Mouse (Mus musculus): ENCODE measurements around the gene 2010003K11Rik. TPM values are rescaled to one million over a fixed set of nuclear protein-coding genes. Genes with fewer than 3 reads are reported as not detected.
A peak's percentile ranks its signal among the peaks of the same experiment; 100 is the strongest.

2010003K11Rik gene
- total RNA-seq (2017): not detected in 2 replicates

DNA sequence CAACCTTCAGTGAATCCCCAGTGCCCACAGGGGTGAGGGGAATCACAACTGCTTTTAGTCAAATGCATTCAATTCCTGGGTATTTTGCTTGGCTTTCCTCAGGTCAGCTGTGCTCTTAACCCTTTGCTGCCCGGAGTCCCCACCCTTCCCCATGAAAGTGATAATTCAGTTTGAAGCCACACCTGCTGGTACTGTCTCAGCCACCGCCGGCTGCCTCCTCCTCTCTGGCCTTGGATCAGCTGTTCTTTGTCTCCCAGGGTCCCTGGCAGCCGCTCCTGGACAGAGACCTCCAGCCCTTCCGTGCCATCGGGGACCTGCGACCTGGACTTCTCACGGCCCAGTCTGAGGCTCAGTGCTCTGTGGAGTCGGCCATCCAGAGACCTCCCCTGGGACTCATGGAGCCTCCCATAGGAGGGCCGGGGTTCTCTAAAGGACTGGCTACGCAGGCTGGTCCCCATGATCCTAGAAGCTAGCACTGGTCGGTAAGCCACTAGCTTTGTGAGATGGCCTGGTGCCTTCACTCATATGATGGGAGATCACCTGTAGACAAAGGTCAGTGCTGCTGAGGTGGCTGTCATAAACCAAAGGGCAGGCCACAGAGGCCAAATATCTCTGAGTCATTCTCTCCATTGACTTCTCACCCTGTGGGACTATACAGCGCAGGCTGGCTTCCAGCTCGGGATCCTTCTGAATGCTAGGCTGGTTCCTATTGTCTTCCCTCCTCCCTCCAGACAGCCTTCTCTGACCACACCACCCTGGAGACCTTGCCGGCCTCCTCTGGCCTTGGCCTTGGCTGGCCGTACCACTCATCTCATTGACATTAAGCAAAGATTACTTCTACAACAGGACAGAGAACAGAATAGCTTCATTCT, at the start of gene 2010003K11Rik:
Gene 2010003K11Rik, minus strand, starts transcription at position 522 of the 872 bp plus-strand sequence.
- no peak for ATAC-seq (replicated peaks in 1 of 2; ENCODE audit: insufficient read depth in 1 of 2, low FRiP score in 2 of 2, low TSS enrichment in 1 of 2, low read depth in 1 of 2, poor library complexity in 2 of 2, severe bottlenecking in 2 of 2)

DNA sequence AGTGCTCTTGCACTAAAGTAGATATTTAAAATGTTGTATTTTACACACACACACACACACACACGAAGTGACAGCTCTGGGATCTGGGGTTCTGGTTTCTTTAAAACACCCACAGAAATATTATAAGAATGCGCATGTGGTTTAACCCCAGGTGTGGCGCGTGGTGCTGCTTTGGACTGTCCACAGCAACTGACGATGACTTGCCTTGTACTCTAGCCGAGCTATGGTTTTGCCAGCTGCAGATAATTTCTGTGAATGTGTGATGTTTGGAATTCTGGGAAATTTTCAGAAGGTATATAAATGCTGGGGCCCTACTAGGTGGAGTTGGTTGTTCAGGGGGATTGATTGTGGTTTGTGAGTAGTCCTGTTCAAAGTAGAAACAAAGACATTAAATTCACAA, 49.4 kb upstream of the 2010003K11Rik start:
- ATAC-seq (replicated peaks in 1 of 2; ENCODE audit: insufficient read depth in 1 of 2, low FRiP score in 2 of 2, low TSS enrichment in 1 of 2, low read depth in 1 of 2, poor library complexity in 2 of 2, severe bottlenecking in 2 of 2): no peak

DNA sequence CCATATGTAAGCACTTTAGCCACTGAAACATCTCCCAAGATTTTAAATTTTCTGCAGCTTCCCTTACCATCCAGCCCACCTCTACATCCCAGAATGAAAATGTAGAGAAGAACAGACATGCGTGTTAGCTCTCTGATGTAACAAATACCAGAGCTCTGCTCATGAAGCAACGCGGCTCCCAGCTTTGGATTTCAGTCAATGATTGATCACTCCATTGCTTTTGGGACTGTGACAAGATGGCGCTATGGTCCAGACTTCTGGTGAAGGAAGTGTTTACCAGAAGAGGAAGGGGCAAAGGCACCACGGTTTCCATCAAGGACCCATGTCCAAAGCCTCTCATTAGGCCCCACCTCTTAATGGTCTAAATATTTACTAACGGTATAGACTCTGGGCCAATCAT, 47.5 kb upstream of the 2010003K11Rik start:
- no peak for ATAC-seq (replicated peaks in 1 of 2; ENCODE audit: insufficient read depth in 1 of 2, low FRiP score in 2 of 2, low TSS enrichment in 1 of 2, low read depth in 1 of 2, poor library complexity in 2 of 2, severe bottlenecking in 2 of 2)

DNA sequence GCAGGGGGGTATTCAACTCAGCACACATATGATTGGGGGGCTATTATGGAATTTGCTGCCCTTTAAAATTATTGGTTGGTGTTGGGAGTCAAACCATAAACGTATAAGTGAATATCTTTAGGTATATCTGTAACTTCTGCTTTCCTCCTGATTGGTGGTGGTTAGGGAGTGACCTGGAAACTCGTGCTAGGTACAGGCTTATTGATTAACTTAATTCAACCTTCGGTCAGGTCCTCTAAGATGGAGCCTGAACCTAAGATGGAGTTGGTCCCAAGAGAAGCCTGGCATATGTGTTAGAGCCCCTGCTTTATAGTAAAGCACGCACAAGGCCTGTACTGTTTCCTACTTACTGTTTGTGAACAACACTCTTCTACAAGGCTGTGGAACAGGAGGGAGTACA, 46.7 kb upstream of the 2010003K11Rik start:
- no peak for ATAC-seq (replicated peaks in 1 of 2; ENCODE audit: insufficient read depth in 1 of 2, low FRiP score in 2 of 2, low TSS enrichment in 1 of 2, low read depth in 1 of 2, poor library complexity in 2 of 2, severe bottlenecking in 2 of 2)

DNA sequence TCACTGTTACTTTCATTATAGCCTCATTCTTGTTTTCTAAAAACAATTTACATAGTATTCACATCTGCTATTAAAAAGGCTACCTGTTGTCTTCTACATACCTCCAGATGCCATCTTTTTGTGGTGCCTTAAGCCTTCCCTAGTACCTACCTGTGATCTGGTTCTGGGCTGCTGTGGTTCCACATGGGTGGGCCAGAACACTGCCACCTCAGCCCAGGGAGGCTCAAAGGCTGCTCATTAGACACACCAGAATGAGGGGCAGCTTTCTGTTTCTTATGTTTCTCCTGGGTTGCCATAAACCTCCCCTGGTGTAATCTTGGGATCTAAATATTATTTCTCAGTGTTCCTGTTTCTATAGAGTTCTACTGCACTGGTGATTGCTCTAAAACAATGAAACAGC, 43.7 kb upstream of the 2010003K11Rik start:
- no peak for ATAC-seq (replicated peaks in 1 of 2; ENCODE audit: insufficient read depth in 1 of 2, low FRiP score in 2 of 2, low TSS enrichment in 1 of 2, low read depth in 1 of 2, poor library complexity in 2 of 2, severe bottlenecking in 2 of 2)

DNA sequence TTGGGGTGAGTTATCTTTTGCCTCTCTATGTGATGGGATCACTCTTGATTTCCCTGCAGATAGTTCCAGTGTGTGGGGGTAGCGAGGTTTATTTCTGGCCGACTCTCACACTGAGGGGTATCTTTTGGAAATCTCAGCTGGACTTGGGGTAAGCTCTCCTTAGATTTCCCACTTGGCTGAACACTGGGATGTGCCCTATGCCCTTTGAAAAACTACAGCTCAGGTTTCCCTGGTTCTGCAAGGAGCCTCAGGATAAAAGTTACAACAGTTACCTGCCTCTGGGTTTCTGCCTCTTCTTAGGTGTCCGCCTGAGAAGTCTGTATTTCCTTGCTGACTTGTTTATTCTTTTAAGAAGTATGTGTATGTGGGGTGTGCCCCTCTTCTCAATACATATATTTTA, 42.6 kb upstream of the 2010003K11Rik start:
- ATAC-seq (replicated peaks in 1 of 2; ENCODE audit: insufficient read depth in 1 of 2, low FRiP score in 2 of 2, low TSS enrichment in 1 of 2, low read depth in 1 of 2, poor library complexity in 2 of 2, severe bottlenecking in 2 of 2): no peak

DNA sequence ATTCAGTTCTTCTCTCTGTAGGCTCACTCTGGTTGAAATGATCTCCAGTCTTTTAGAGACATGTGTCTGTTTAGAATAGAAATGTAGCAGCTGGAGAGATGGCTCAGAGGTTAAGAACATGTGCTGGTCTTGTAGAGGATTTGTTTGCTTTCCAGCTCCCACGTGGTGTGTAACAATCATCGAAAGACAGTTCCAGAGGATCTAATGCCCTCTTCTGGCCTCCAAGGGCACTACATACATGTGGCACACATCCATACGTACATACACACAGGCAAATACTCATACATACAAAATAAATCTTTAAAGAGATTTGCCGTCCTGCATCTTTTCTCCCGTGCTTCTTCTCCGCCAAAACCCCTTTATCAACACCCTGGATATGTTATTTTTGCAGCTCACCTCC, 41.9 kb upstream of the 2010003K11Rik start:
- no peak for ATAC-seq (replicated peaks in 1 of 2; ENCODE audit: insufficient read depth in 1 of 2, low FRiP score in 2 of 2, low TSS enrichment in 1 of 2, low read depth in 1 of 2, poor library complexity in 2 of 2, severe bottlenecking in 2 of 2)

DNA sequence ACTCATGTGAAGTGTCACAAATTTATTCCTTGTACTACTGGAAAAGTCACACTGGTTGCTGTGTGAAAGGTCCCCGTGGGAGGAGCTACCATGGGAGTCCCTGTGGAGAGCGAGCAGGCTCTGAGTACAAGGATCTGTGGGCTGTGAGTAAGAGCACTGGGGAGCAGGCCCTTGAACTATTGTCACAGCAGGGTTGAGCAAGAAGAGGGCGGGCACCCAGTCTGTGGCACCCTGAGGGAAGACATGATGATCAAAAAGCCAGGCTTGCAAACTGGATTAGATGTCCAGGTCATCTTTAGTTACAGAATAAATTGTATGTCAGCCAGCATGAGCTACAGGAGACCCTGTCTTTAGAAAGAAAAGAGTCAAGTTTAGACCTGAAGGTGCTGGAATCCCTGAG, 38.2 kb upstream of the 2010003K11Rik start:
- ATAC-seq (replicated peaks in 1 of 2; ENCODE audit: insufficient read depth in 1 of 2, low FRiP score in 2 of 2, low TSS enrichment in 1 of 2, low read depth in 1 of 2, poor library complexity in 2 of 2, severe bottlenecking in 2 of 2): no peak

DNA sequence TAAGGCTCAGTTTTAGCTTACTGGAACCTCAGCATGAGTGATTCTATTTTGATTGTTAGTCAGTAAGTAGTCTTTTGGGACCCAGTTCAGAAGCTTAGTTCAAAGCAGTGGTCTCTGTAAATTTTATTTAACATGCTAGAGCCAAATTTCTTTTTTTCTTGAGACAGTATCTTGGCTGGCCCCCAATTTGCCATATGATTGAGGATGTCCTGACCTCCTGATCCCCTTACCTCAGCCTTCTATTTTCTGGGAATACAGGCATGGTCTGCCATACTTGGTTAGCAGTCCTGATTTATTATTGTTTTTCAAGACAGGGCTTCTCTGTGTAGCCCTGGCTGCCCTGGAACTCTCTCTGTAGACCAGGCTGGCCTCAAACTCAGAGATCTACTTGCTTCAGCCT, 37.5 kb upstream of the 2010003K11Rik start:
- ATAC-seq (replicated peaks in 1 of 2; ENCODE audit: insufficient read depth in 1 of 2, low FRiP score in 2 of 2, low TSS enrichment in 1 of 2, low read depth in 1 of 2, poor library complexity in 2 of 2, severe bottlenecking in 2 of 2): no peak

DNA sequence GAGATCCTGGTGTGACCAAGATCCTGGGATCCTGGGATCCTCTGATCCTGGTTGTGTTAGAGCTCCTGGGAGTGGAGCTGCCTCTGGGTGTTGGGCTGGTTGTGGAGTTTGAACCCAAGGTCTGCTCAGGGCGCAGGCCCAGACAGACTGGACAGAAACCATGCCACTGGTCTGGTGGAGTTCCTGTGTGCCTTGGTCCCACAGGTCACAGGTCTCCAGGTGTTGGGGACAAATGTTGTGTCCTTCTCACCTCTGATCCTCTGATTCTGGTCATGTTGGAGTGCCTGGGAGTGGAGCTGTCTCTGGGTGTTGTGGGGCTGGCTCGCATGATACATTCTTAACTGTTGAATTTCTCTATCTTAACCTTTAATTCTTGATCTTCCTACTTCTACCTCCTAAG, 36.3 kb upstream of the 2010003K11Rik start:
- no peak for ATAC-seq (replicated peaks in 1 of 2; ENCODE audit: insufficient read depth in 1 of 2, low FRiP score in 2 of 2, low TSS enrichment in 1 of 2, low read depth in 1 of 2, poor library complexity in 2 of 2, severe bottlenecking in 2 of 2)

DNA sequence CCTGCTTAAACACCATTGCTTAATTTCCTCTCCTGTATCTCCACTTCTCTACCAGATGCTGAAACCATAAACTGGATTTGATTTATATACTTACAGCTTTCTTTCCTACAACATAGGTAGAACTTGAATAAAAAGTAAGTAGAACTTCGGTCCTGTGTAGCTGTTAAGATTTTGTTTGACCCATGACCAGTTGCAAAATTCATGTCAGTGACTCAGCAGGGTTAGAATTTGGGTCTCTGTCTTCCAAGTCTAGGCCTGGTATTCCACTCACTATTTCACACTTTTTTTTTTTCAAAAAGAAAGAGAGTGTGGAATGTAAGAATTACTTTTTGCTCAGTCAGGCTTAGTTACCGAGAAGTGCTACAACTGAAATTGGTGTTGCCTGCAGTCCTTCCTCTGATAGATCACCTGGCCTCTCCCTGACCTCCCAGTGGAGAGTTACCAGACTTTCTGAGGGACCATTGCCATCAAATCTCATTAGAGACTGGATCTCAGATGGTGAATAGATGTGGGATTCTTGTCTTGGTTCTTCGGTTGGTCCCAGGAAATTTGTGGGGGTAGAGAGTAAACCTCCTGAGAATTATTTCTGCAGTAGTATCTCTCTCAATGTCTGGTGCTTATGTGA, 23.2 kb upstream of the 2010003K11Rik start:
- no peak for ATAC-seq (replicated peaks in 1 of 2; ENCODE audit: insufficient read depth in 1 of 2, low FRiP score in 2 of 2, low TSS enrichment in 1 of 2, low read depth in 1 of 2, poor library complexity in 2 of 2, severe bottlenecking in 2 of 2)

DNA sequence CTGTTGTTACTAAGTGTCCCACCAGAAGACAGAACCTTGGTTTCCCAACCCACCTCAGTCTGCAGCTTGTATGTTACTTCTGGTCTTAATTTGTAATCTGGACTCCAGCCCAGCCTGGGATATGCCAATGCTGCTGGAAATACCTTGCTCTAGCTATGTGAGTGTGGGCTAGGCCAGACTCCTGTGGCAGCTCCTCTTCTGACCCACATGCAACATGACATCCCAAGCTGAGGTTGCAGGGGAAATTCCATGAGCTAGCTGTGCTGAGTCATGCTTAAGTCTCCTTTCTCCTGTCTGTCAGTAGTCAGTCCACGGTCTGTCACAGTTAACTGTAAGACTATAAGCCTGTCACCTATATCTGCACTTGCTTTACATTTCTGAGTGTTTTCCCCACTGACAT, 19.1 kb upstream of the 2010003K11Rik start:
- ATAC-seq (replicated peaks in 1 of 2; ENCODE audit: insufficient read depth in 1 of 2, low FRiP score in 2 of 2, low TSS enrichment in 1 of 2, low read depth in 1 of 2, poor library complexity in 2 of 2, severe bottlenecking in 2 of 2): no peak

DNA sequence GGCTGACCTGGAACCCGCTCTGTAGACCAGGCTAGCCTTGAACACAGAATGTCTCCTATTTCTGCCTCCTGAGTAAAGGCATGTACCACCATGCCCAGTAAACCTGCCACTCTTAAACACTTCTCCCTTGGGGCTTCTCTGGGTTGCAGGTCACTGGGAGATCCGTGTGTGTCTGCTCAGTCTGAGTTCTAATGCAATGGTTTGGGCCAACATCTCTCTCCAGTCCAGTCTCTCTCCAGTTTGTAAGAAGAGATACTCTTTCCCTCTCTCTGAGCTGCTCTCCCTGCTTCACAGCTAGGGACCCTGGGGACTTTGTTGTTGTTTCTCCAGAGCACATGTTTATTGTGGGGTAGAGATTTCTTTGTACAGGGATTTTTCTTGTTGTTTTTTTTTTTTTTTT, 17.9 kb upstream of the 2010003K11Rik start:
- ATAC-seq (replicated peaks in 1 of 2; ENCODE audit: insufficient read depth in 1 of 2, low FRiP score in 2 of 2, low TSS enrichment in 1 of 2, low read depth in 1 of 2, poor library complexity in 2 of 2, severe bottlenecking in 2 of 2): no peak

DNA sequence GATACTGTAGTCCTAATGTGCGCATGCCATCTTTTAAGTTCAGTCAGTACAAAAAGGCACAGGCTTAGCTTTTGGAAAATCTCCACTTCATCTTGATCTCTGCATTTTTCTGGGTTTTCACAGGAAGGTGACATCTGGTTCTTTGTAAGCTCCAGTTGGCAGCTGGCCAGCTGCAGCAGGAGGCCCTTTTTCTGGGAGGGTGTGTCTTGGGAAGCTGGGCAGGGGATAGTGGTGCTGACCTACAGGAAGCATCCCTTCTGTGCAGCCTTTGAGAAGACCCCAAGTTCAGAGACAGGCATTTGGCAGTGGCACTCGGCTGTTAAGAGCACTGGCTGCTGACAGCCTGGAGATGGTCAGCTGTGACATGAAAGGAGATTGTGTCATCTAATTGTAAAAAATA, 17.4 kb upstream of the 2010003K11Rik start:
- no peak for ATAC-seq (replicated peaks in 1 of 2; ENCODE audit: insufficient read depth in 1 of 2, low FRiP score in 2 of 2, low TSS enrichment in 1 of 2, low read depth in 1 of 2, poor library complexity in 2 of 2, severe bottlenecking in 2 of 2)

DNA sequence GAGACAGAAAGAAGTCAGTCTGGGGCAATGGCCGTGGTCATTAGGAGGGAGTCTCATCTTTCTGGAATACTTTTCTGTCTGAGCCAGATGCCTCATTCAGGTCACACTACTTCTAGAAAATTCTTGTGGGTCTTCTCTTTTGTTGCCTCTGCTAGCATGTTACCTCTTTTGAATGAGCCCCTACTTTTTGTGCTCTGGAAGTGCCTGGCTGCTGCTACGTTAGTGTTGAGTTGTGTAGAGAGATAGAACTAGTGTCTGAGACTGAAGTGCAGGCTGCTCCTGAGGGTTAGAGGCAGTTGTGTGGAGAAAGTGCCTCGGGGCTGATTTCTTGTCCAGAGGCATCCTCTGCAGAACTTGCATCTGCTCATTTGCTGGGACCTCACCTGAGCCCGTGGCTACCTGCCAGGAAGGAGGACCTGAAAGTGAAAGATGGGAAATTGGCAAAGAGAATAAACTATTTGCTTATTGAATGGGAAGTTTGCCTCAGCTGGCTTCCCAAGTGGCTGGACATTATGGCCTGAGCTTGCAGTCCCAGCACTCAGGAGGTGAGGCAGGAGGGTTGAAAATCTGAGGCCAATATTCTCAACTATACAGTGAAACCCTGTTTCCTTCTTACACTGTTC, 15.0 kb upstream of the 2010003K11Rik start:
- no peak for ATAC-seq (replicated peaks in 1 of 2; ENCODE audit: insufficient read depth in 1 of 2, low FRiP score in 2 of 2, low TSS enrichment in 1 of 2, low read depth in 1 of 2, poor library complexity in 2 of 2, severe bottlenecking in 2 of 2)

DNA sequence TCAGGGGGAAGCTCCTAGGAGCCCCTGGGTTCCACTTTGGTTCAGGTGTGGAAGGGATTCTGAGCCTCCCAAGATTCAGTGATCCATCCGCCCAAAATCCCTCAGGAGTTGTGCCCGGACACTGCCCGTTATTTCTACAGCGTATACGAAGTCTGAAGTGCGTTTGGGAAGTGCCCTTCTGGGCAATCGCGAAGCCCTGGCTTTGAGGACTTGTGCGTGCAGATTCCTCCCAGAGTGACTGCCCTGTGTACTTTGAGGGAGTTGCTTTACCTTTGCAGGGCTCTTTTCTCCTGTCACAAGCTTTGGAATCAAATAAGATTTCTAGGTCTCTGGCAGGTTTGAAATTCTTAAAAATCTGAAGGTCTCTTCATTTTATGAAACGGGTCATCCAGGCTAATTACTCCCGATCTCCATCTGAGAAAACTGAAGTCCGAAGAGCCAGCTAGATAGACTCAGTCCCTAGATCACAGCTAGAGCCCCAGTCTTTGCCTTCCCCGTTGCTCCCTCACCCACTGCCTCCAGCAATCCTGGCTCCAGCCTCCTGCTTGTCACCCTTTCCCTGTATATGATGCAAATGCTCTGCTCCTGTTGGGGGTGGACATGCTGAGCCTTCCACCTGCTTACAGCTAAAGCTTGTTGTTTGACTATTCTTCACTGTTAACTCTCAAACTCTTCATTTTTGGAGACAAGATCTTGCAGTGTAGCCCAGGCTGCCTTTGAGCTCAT, 12.9 kb upstream of the 2010003K11Rik start:
- ATAC-seq (replicated peaks in 1 of 2; ENCODE audit: insufficient read depth in 1 of 2, low FRiP score in 2 of 2, low TSS enrichment in 1 of 2, low read depth in 1 of 2, poor library complexity in 2 of 2, severe bottlenecking in 2 of 2): no peak

DNA sequence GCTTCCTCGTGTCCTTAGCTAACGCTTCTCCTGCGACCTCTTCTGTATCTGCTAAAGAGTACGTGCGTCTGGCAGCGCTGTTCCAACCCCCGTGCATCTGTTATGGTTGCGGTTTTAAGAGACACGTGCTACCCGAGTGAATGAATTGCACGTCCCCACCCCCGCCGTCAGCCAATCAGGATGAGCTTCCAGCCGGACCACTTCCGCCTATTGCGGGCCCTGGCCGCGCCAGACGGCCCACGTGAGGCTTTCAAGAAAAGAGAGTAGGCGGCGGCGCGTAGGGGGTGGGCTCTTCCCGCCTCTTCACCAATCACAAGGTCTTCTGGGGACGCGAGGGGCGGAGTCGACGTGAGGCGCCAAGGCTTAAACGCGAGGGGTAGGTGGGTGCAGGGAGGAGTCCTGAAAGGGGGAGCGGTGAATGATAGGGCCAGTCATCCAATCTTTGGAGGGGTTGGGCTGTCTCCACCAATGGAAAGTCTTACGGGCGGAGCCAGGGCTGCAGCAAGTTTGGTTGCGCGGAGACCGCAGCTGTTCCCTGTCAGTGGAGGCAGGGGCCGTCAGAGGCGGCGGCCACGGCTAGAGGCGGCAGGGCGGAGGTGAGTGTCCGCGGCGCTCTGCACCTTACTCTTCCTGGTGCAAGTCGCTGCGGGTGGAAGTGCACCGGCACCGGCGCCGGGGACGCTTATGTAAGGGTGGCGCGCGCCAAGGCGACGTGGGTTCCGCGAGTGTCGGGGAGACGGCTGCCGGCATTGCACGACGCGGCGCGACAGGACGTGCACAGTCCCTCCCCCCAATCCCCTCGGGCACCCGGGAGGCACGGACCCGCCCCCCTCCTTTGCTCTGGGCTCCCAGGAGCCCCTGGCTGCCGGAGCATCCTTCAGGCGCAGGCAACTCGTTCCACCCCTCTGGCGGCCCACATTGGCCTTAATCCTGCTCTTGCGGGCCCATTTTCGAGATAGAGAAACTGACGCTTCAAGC, 11.9 kb upstream of the 2010003K11Rik start, which contains the start of gene Pcx:
Gene Pcx, plus strand, starts transcription at position 487 of the 978 bp plus-strand sequence.
- peak; percentile 97 to 98 for ATAC-seq (replicated peaks in 1 of 2; ENCODE audit: insufficient read depth in 1 of 2, low FRiP score in 2 of 2, low TSS enrichment in 1 of 2, low read depth in 1 of 2, poor library complexity in 2 of 2, severe bottlenecking in 2 of 2)
